Mouse (Mus musculus) retina, embryonic 14.5 days (tissue): ENCODE results near the gene Golt1b.
"Not testable (repeated sequence)": the region's sequence is repeated elsewhere in the genome, so short reads cannot be mapped to it uniquely, and the experiment has no call there.

Experiments used
- DNase-seq: peaks from one replicate; pipeline ENCODE4 v3.0.0-alpha.2; 2015; ENCODE audit warnings: low spot score

The Golt1b gene

DNA sequence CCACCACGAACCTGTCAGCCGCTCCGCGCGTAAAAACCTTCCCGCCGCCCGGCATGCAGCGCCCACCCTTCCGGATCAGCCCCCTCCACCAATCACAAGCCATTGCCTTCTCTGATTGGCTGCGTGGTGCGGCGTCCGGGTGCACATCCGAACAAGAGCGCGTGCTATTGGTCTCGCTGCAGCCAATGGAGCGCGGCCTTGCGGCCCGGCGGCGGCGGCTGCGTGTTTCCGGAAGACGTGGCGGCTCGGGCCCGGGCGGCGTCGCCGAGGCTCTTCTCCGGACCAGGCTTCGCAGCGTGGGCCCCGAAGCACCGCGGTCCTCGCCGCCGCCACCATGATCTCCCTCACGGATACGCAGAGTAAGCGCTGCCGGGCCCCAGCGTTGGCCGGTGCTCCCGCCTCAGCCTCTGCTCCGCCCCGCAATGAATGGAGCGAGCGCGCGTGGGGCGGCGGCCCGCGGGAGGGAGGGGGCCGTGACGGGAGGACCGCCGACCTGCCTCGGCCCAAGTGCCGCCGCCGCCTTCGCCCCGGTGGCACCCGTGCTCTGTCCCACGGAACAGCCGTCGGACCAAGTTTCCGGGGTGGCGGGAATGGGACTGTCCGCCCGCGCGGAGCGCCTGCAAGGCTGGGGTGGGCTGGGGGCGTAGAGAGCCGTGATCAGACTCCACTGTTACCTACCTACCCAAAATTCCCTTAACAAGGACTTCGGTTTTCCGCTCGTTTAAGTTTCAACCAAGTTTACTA, at the start of gene Golt1b, which contains the start of gene Recql:
TSS of gene Golt1b (plus strand) at position 211 of the 744 bp plus-strand sequence.
TSS of gene Recql (minus strand) at position 77 of the 744 bp plus-strand sequence.
- peak; percentile 99 for DNase-seq

DNA sequence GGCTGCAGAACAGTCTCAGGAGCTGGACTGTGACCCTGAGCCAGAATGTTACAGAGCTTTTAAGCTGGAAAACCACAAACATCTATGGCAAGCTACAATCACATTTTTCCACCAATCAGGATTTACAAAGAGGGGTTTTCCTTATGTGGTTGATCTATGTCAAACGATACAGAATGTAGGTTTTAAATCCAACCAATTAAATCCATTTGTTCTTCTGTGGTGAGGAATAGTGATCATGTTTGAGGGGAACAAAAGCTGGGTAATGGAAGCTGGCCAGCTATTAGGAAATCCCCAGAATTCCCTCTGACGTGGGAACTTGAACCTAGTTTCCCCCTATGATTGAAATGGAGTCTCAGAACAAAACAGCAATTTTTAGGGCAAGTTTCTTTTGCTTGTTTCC, 48.1 kb upstream of the Golt1b start:
- DNase-seq, result no peak

DNA sequence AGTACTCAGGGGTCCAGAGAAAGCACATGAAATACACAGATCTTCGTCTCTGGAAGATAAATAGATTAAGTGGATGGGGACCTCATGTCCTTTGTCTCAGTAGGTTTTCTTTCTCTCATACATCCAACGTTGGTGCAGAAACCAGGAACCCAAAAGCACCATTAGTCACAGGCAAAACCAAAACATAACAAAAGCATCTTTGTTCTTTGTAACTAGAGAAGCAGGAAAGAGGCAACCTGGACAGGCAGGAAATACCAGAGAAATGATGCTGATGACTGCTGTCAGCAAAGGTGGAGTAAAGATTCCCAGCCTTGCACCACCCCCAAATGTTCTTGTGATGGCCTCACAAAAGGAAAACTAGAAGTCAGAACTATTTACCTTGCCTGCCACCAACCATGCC, 47.4 kb upstream of the Golt1b start:
- DNase-seq, result no peak

DNA sequence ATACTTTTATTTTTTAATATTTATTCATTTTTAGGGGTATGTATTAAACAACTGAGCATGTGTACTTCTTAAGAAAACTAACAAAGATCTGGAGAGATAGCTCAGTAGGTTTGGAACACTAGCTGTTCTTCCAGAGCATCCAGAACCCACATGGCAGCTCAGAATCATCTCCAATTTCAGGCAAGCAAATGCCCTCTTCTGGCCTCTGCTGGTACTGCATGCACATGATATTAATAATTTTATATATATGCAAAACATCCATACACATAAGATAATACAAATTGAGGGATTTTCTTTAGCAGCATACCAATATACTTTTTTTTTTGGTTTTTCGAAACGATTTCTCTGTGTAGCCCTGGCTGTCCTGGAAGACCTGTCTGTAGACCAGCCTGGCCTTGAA, 43.5 kb upstream of the Golt1b start:
- DNase-seq, result peak; percentile 70

DNA sequence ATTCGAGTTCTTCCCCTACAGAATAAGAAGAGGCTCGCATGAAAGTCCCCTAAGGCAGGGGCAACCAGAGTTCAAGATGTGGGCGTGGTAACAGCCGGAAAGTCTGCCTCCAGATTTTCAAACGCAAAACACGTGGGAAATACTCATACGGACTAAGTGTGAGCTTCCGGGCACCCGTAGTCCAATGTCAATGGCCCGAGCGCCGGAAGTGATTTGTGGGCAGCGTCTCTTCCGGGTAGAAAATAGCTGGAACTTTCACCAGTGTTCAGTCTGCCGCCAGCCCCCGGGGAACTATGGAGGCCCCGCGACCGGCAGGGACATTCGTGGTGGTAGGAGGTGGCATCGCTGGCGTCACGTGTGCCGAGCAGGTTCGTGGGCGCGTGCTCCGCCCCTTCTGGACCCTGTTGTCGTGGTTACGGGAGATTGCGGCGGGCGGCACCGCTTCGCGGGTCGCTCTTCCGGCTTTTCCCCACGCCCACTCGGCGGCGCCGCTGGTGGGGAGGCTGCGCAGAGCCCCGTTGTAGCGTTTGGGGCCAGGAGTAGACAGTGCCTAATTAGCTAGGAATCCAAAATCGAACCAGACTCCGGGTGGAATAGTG, 41.5 kb upstream of the Golt1b start, which contains the start of gene Pyroxd1:
TSS of gene Pyroxd1 (plus strand) at position 215 of the 599 bp plus-strand sequence.
- DNase-seq, result peak; percentile 93

DNA sequence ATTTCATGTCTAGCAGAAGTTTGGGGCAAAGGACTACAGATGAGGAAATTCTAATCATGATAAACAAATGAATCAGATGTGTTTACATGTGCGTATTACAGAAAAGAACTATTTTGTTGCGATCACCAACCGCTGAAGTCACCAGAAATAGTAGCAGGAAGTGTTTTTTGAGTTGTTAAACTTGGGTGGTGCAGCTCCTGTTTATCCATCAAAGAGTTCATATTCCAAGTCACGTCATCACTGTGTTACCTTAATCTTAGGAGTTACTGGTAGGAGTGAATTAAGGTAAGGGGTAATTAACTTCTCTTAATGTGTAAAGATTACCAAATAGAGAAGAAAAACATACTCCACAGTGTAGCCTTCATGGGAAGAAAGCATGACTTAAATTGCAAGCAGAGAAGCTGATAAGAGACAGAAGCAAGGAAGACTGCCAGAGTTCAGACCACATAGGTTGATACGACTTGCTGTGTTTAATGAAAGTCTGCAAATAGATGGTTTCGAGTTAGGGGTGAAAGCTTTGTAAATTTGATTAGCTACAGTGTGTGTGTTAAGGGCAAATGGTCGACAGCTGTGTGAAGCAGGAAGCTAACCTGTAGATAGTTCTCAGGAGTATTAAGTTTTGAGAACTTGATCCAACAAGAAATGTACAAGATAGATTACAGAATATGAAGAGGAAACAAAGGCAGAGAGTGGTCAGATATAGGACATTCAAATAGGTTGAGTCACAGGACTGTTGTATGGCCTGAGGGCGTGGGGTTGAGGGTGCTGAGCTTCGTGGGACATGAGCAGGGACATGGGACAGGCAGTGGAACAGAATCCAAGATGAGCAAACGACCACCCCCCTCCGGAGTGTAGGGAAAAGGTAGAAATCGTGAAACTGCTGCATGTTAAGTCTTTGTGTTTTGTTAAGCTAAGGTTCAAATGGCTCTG, 40.6 kb upstream of the Golt1b start:
- DNase-seq, result no peak

DNA sequence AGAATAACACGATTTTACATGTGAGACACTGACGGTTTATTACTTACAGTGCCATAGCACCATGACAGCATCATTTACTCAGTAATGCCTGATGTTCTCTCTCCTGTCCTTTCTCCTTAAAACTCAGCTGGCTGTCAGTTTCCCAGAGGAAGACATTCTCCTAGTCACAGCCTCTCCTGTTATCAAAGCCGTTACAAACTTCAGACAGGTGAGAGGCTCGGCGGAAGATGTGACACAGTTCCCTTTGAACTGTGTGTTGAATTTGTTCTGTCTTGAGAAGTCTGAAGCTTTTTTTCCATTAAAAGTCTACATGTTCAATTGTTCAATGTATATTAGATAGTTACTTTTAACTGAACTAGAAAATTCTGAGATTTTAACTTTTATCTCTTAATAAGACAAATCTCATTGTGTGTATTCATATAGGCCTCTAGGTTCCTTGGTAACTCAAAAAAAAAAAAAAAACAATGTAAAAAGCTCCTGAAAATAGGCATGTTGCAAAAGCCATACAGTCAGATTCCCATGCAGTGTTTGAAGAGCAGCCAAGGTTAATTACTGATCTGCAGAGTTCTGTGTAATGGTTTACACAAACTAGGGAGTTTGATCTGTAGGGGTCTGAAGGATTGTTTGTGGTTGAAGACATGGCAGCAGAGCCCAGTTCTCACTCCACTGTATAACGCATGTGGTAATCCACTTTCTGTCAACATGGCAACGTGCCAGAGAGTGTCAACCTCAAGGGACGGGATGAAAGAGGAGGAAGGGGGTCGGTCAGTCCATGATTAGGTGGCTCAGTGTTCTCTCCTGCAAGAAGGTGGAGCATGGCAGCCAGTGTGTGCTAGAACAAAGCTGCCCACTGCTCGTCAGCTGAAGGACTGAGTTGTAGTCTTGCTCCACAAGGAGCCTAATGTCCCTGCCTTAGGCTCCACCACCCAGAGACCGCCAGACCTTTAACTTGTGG, 39.3 kb upstream of the Golt1b start:
- DNase-seq, result no peak

DNA sequence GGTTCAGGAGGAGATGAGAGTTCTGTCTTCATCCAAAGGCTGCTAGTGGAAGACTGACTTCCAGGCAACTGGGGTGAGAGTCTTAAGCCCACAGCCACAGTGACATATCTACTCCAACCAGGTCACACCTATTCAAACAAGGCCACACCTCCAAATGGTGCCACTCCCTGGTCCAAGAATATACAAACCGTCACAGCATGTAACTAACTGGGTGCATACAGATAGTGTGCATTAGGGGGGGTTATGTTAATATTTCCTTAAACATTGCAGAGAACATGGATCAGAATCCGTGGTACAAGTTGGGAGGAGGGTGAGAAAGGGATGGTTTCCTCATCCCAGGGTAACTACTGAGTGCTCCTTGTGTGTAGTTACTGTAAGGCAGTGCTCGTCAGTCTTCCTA, 34.9 kb upstream of the Golt1b start:
- DNase-seq, result not testable (repeated sequence)

DNA sequence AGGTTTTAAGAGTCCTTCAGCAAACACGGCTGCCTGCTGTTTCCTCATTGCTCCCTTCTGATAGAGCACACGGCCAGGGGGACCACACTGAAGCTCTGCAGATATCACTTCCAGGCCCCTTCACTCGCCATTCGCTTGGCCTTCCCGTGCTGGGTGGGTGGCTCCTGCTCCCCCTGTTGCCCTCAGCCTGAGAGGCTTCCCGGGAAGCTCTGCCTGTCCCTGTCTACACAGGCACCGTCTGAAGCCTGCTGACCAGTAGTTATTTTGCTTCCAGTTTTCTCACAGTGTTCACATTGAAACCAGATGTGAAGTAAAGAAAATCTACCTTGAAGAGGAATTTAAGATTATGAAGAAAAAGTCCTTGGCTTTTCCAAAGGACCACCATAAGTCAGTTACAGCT, 29.9 kb upstream of the Golt1b start:
- DNase-seq, result no peak

DNA sequence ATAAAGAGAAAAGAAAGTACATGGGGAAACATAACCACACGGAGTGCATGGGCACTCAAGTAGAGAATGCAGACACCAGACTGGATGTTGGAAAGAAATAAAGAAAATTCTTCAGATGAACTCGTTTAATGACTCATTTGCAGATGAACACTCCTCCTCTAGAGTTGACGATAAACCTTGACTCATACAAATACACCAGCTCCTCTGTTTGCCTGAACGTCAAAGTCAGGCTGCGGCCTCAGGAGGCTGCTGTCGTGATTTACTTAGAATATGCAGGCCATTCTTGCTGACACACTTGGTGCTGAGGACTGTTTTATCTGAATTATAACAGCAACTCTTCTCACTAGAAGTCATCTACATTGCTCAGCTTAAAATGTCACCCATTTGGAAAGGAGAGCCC, 25.0 kb upstream of the Golt1b start:
- no peak for DNase-seq

DNA sequence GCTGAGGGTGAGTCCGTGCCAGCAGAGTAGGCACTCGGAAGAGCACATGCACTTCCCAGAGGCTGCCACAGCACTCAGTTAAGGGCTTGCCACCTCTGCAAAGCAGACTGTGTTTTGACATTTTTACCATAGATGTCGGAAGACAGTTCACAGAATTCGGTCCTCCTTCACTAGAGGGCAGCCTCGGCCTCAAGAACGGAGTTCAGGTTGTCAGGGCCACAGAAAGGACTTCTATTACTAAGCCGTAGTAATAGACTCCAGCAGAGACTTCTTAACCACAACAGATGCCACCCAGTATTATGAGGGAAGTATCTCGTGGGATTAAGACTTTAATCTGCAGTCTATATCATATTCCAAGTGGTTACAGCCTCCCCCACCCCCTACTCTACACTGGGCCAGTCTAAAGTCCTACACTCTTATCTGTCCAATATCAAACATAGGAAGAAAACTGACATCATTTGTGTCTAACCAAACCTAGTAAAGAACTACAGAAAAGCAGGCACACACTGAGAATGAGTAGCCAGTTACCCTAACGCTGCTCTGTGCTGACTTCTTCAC, 23.9 kb upstream of the Golt1b start:
- peak; percentile 48 for DNase-seq

DNA sequence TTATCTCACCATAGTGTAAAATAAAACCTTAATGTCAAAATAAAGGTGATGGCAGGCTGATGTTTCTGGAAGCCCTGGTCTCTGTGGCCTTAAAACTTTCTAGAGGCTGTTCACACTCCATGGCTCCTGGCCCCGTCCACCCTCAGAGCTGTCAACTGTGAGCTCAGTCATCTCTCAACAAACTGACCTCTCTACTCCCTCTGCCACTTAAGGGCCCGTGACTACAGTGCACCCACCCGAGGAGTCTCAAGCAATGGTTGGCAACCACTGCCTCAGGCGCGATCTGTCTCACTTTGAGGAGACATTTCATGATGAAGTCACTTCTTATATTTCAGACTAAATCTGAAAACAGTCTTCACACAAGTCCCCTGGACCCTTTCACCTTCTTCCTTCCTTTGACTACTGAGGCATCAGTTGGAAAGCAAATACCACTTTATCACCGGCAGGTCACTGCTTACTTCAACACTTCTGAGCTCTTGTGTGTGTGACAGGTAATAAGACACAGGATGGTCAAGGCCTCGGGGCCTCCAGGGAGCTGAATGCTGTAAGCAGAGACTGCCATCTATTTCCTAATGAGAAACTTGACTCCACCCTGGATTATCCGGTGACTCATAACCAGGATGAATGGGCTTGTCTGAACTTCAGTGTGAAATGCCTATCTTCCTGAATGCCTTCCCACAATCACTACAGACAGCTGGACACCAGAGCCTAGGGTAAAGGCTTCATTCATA, 21.1 kb upstream of the Golt1b start:
- no peak for DNase-seq

DNA sequence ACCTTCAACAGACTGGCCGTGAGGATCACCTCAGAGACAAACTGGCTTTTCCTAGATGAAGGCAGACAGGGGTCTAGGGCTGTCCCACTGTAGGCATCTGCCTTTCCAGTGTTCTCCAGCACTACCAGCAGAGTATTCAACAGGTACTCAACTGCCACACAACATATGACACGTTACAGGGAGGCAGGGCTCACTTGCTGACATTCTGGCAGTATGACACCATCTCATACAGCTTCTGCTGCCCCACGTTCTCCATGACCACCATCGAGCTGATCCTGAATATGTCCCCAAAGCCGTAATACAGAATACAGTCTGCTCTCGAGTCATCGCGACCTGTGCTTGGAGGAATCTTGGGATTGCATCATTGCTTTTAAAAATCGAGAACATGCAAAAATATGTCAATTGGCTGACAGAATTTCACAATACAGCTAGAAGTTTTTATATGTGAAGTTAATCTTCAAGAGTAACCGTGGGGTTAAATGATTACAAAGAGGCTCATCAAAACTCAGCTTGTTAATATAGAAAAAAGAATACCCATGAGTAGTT, 20.5 kb upstream of the Golt1b start:
- no peak for DNase-seq

DNA sequence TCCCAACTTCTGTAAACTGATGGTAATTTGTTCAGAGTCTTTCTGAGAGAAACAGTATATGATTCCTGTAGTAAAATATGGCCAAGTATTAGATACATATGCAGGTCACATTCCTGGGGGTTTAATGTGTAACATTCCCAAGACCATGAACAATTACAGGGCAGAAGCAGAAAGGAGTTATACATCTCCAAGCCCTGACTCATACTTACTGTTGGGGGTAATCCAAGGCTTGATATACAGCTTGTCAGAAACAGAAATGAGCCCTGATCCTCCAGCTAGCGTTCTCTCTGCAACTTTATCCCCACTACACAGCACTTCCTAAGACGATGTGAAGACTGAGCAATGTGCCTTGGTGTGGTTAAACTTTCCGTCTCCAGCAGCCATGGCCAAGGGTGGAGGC, 19.5 kb upstream of the Golt1b start:
- DNase-seq, result no peak

DNA sequence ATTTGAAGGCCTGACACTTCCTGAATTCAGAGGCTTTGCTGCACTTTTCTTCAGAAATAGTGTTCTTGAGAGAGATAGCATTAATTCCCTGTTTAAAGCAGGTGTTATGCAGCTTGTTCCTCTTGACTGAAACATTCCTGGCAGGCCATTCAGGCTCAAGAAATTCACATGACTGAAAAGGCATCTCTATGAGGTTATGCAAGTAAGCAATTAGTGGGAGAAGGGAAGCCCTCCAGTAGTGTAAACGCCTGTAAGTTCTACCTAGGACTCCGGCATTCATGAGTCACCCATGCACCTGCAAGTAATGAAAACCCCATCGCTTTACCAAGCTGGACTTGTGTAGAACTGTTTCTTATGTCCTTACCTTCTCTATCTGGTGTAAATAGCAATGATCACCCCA, 17.5 kb upstream of the Golt1b start:
- DNase-seq, result no peak

DNA sequence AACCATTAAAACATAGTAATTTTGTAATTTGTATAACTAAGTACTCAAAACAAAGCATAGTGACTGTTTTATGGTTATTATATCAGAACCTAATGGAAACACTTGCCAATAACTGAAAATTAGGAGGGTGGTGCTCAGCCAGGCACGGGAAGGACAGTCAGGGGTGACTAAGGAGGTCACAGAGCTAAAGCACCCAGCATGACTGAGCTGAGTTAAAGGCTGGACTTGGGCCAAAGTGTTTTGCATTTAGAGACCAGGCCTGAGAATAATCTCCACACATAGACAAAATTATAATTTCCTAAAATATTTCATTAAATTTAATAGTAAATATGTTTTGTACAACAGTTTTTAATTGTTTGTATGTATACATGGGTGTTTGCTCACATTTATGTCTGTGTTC, 9.9 kb upstream of the Golt1b start:
- no peak for DNase-seq

DNA sequence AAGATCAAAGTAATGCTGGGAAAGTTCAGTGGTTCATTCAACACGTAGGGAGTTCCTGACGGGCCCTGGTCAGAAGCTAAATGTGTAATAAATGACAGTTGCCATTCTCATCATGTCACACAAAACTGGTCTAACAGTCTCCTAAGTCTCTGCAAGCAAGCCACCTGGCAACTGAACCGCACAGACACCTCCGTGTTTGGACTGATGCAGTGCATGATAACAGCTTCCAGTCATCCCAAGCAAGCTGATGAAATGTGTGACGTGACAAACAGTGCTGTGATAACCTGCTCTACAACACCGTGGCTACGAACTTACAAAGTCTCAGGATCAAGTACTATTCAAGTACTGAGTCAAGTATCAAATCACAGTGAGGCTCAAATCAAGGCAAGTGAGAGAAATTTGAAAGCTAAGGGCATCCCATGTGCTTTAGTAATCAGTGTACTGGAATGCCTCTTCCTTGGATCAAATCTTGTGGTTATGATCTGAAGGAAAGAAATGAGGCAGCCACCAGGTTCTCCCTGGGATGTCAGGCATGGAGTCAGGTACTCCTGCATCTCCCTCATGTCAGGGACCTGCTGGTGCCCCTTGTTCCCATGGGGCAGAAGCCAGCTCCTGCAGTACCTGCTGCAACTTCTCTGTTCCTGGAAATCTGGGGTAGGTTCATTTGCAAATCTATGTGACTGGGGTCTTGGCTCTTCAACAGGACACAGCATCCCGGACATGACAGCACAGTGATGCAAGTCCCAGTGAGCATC, 8.3 kb upstream of the Golt1b start:
- no peak for DNase-seq

DNA sequence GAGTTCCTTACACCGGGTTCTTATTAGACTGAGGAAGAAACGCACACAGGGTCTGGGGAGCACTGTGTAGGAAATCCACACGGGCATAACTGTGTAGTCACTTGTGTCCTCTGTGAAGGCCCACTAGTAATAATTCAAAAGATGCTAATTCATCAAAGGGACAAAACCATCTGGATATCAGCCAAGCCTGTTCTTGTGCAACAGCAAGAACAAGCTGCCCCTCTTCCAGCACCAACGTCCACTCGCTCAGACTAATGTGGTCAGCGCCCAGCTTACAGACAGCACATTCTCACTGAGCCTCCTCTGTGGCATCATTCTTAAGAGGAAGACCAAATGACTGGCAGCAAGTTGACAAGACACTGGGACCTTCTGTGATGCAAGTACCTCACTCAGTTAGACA, 7.1 kb upstream of the Golt1b start:
- DNase-seq, result no peak

DNA sequence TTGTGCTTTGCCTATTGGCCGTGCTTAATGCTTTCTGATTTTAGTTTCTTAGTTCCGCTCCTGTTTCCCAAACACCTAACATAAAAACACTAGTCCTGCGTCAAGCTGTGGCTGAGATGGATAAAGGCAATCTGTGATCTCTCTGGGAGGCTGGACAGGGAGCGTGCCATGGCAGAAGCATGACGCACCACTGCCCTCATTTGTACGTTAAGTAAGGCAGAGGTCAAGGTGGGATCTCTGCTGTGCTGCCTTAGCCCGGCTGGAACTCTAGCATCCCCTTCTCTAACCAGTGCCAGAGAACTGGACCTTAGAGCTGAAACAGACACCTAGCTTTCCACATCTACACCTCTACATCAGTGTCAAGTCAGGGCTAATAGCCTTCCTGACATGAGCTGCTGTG, 5.4 kb upstream of the Golt1b start:
- DNase-seq, result no peak
